Mouse (Mus musculus): ENCODE data around the gene 3110082I17Rik.
"Not testable (repeated sequence)": the region's sequence is repeated elsewhere in the genome, so short reads cannot be mapped to it uniquely, and the experiment has no call there.

Gene 3110082I17Rik

DNA sequence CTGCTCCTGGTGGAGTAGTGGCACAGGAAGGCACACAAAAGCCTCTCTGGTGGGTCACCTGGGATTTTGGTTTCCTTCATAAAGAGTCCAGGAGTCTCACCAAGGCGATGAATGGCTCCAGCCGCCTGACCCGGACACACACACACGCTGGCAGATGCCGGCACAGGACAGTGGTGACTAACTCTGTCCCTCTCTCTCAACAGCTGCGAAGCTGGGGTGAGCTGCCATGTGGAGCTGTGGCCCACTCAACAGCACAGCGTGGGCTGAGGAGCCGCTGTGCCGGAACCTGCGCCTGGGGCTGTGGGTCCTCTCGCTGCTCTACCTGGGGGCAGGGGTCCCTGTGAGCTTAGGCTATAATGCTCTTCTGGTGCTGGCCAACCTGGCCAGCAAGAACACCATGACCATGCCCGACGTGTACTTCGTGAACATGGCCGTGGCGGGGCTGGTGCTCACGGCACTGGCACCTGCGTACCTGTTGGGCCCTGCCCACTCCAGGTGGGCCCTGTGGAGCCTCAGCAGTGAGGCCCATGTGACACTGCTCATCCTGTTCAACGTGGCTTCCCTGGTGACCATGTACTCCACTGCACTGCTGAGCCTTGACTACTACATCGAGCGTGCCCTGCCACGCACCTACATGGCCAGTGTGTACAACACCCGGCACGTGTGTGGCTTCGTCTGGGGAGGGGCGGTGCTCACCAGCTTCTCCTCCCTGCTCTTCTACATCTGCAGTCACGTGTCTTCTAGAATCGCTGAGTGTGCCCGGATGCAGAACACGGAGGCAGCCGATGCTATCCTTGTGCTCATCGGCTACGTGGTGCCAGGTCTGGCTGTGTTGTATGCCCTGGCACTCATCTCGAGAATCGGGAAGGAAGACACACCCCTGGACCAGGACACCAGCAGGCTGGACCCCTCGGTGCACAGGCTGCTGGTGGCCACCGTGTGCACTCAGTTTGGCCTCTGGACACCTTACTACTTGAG lies 67.8 kb downstream of the 3110082I17Rik start:
- no peak for DNase-seq

DNA sequence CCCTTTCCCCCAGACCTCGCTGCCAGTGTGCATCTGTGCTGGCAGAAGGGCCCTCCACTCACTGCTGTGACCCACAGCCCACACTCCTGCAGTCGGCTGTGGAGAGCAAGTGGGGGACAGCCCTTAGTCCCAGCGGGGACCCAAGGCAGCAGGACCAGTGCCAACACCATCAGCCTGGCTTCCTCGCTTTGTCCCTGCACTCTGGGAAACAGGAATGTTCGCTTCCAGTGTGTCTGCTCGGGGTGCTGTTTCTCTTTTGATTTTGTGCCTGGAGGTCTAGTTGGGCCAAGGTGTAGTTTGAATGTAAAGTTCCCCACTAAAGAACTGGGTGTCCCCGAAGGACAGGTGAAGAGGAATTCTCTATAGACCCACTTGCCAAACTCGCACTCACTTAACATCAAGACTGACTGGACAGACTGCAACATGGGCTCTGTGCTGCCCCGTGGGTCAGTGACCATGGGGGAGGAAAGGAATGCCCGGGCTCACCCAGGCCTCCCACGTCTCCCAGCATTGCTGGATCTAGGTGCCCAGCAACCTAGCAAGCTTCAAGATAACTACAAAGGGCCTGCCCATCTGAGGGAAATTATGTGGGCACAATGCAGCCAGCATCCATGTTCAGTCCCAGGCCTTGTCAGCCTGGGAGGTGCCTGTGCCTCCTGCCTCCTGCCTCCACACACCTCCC lies 68.9 kb downstream of the 3110082I17Rik start:
- no peak for DNase-seq

DNA sequence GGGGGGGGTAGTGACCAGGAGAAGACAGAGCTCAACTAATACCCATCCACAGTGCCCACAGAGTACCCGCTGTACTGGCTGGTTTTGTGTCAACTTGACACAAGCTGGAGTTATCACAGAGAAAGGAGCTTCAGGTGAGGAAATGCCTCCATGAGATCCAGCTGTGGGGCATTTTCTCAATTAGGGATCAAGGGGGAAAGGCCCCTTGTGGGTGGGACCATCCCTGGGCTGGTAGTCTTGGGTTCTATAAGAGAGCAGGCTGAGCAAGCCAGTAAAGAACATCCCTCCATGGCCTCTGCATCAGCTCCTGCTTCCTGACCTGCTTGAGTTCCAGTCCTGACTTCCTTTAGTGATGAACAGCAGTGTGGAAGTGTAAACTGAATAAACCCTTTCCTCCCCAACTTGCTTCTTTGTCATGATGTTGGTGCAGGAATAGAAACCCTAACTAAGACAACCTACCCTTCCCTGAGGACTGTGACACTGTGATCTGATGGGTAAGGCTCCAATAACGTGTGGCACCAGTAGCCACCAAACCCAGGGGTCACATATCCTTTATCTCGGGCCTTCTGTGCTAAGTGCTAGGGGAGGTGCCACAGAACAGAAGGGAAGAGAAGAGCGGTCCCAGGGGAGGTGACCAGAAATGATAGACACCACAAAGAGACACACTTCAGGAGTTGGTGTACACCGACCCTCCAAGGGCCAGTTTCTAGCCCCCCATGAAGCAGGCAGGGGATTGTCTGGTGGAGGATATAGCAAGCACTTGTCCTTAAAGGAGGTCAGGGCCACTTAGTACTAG lies 69.8 kb downstream of the 3110082I17Rik start:
- not testable (repeated sequence) for DNase-seq

DNA sequence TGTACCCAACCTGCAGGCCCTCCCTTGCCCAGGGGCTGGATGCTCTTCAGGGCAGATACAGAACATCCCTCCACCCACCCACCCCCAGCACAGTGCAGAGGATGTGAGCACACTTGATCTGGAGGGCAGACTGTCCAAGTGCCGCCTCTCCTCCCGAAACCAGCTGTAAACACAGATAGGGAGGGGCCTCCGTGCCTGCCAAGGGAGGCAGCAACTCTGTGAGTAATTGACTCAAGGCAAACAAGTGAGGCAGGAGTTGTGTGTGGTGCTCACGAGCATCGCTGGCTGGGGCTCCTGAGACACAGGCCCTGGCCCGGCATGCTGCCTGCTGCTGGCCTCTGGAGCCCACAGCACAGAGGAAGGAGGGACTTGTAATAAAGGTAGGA lies 70.7 kb downstream of the 3110082I17Rik start:
- peak; percentile 50 for DNase-seq

DNA sequence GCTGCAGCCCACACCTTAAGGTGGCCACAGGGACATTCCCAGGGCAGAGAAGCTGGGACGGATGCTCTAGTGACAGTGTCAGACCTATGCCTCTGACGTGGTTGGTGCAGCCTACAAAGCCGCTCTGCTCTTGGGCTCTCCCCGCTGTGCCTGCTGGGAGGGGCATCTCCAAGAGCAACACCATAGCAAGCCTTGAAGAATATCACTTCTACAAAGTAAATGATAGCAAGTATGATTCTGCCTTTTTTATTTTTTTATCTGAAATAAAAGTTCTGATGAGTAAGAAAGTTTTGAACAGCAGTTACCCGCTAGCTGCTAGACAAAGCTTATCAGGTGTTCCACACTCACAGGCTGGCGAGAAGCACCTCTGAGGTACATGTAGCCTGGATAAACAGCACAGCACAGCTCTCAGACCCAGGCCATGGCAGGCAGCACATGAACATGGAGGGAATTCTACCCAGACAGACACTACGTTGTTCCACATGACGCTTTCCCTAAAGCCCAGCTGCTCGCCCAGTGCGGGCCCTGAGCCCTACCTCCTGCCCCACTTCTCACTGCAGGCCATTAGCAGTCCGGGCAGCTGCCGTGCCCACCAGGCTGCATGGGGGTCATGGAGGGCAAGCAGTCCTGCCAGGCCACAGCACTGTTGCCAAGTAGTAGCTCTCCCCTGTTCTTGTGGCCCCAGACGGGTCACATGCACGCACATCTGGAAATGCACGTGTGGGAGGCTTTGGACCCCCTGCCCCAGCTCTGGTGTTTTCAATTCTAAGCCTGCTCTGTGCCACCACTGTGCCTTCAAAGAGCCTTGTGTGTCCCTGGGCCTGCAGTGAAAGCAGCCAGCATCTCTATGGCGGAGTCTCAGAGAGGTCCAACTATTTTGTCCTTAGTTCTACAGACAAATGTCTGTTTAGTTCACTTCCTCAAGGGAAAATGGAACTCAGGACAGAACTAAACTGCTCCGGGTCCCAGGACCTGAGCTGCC lies 71.3 kb downstream of the 3110082I17Rik start:
- no peak for DNase-seq

DNA sequence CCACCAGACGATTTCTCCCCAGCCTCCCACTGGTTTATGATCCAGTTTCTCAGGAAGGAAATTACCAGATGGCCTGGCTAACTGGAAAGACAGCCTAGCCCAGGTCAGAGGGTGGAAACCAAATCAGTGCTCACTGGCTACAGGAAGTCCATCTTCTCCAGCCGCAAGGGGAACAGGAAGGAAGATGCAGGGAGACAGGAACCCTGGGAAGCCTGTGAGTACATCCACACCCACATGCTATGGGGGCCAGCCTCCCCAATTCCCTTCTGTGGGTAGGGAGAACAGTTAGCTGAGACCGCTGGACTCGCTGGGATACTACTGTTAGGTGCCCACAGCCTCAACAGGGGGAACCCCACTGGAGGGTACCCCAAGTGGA lies 72.1 kb downstream of the 3110082I17Rik start:
- peak; percentile 54 for DNase-seq

DNA sequence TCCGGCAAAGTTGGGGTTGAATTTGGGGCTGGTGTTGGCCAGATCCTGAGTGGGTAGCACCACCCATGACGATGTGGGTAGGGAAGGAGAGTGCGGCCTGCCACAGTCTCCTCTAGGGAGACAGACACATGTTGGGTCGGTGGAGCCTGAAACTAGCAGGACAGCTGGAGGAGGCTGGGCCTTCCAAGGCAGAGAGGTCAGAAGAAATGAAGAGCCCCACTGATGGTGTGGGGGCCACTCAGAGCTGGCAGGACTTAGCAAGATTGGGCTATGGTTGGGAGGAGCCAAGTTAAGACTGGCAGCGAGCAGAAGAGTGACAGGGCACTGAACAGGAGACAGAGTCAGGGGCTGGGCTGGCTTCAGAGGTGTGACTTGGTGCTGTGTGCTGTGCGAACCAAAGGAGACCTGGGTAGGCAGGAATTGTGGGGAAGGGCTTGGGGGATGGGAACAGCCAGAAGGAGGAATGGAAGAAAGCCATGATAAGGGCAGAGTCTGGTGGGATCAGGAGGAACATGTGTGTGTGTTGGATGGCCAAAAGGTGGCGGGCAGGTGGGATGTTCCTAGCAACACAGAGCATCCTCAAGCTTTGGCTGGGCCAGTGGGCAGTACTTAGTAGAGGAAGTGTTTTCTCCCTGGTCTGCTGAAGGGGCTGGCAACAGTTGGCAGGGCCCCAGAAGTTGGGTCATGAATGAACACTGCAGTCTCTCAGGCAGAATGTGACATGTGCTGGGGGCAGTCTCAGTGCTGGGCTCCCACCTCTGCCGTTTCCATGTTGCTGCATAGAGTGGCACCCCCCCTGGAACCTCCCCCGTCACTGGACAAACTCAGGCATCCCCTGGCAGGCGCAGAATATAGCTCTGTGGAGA lies 72.8 kb downstream of the 3110082I17Rik start:
- no peak for DNase-seq

DNA sequence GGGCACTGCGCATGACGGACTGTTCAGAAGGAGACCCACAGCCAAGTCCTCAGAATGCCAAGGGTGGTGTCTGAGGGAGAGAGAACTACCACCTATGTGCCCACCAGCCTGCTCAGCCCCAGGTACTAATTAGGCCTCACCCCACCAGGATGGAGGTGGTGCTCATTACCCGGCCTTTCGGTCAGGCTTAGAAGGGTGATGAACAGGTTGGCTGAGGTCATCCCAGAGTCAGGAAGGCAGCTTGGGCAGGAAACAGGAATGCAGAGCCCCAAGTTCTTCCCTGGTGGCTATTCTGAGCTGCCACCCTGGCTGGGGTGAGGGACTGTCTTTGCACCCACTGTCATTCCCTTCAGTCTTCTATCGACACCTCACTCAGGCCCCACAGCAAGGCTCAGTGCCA lies 74.3 kb downstream of the 3110082I17Rik start:
- DNase-seq: no peak

DNA sequence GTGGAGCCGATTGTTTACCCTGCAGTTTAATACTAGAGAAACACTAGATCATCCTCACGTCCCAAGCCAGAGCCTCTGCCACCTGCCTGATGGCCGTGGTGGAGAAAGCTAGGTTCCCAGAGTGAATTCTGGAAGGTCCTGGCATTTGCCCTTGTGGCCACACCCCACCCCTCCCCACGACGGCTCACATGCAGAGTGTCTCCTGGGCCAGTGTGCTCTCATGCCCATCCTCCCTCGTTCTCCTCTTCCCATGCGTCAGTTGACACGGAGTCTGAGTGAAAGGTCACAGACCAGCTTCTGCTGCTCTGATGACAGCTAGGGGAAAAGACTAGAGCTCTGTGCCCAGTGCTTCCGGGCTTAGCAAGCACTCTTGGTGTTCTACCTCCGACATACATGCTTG lies 75.8 kb downstream of the 3110082I17Rik start:
- peak; percentile 73 for DNase-seq

DNA sequence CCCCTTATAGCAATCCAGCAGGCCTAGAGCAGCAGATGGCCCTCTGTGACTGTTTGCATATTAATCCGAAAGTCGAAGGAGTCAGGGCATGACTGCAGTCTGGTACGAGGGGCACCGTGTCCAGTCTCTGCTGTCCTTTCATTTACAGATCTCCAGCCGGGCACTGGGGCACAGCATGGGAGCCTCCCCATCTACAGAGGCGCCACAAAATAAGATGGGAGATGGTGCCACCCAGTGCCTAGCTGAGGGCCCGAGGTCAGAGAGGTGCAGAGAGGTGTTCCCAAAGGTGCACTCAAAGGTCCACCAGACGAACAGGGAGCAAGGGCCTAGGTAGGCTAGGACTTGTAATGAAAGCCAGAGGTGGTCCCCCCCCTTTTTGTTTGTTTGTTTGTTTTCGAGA lies 77.1 kb downstream of the 3110082I17Rik start:
- no peak for DNase-seq

DNA sequence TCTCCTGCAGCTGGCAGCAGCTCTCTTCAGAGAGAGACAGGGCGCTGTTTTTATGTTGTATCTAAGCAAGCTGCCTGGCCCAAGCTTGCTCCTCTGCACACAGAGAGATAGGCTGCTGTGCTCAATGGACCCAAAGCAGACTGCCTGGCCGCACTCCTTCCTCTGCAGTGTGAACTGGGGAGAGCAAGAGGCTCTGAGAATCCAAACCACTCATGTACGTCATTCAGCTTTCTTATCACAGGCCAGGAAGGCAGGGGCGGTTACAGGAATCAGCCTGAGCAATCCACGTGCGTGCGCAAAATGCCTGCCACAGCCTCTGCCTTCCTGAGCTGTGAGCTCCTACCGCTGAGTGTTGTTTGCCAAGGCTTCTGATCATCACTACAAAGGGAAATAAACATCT lies 77.6 kb downstream of the 3110082I17Rik start:
- DNase-seq: peak; percentile 72

DNA sequence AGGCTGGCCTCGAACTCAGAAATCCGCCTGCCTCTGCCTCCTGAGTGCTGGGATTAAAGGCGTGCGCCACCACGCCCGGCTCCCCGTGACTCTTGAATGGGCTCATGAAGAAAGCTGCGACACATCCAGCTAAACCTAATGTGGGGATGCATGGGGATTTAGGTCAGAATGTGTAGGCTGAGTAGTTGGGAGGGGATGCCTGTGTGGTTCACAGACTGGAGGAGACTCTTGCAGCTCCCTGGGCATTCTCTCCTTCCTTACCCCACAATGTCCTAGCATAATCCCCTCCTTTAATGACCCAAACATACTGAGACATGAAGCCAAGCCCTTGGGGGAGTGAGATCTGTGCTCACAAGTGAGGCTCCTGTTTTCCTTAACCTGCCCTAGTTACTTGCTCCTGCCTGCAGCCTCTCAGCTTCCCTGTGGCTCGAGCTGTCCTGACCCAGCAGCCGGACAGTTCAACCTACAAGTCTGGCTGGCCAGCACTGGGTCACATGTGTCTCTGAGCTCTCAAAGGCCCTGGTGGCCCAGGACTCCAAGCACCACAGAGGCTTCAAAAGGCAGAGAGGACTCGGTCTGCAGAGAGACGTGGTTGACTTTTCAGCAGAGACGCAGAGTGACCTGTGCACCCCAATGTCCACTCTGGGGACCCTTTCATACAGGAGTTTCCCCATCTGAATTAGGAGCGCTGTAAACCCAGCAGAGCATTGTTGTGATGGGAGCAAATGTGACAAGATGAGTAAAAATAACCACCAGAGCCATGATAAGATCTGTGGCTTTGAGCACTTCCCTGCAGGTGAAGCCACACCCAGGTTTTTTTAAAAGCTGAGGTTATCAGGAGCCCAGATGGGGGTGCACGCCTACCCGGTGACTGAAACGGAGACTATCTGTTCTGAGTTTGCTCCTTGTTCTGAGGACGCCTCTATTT lies 78.5 kb downstream of the 3110082I17Rik start:
- peak; percentile 56 for DNase-seq

DNA sequence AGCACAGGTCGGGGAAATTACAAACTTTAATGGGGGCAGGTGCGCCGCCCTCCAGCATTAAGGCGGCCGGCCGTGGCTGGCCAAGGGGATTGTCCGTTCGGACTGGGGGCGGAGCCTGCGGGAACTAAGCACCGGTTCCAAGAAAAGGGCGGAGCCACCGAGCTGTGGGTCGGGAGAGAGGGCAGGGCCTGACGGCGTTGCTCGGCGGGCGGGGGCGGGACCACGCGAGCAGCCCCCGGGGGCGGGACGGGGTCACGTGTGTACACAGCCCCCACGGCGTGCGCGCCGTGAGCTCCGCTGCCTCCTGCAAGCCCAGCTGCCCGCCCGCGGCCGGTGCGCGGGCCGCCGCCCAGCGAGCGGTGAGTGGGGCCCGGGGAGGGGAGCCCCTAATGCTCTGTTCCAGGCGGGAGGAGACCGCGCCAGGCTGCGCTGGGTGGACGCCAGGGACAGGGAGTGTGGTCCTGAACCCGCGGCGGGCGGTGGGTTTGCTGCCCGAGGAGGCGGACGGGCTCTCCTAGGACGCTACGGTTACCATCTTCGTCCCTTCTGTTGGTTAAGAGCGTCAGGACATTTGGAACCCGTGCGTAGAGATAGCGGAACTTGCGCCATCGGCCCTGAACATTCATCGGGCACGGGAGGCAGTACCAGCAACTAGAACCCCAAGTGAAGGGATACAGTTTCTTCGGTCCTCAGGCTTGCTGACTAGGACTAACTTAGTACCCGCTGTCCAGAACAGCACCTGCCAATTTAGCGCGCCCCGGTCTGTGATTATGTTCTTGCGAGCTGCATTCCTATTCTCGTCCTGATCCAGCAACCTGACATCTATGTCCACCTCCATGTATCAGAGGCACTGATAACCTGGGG lies 79.7 kb downstream of the 3110082I17Rik start:
- DNase-seq: peak; percentile 97

DNA sequence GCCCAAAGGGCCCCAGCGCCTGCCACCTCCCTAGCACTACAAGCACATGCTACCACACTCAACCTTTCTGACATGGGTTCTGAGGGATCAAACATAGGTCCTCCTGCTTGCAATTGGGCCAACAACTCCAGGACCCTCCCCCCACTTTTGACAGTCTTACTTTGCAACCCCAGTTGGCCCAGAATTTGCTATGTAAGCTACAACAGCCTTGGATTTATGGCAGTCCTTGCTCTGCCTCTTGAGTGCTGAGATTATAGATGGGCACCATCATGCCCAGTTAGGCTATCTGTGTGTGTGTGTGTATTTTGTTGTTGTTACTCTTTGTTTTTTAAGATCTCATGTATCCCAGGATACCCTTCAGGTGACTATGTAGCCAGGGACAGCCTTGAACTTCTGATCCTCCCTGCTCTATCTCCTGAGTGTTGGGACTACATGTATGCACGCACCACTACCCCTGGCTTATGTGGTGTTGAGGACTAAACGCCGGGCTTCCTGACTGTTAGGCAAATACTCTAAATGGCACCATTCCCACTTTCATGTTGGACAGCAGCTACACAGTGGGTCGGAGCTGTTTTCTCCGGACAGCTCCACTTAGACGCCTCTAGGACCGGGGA lies 80.4 kb downstream of the 3110082I17Rik start:
- no peak for DNase-seq

DNA sequence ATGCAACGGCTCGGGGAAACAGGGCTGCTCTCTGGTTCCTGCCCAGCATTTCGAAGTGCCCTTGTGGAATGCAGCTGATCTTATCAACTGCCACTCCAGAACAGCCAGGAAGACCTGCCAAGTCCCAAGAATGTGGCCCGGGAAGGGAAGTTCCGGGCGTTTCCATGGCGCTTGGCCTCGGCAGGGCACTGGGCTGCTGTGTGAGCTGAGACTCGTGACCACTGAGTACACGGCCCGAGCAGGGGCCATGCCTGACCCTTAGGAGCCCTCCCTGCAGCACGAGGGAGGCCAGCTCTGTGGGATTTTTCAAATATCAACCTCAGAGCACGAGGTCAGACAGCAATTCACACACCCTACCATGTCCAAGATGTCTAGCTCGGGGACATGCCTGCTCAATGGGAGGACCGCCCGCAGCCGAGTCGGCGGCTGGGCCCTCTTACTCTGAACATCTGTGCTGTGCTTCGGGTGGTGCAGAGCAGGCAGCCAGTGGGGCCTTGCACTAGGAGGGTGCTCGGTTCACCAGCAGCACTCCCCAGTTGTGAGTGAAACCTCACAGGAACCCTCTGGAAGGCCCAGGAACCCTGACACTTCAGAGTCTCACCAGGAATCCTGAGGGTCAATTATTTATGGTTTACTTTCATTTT lies 81.2 kb downstream of the 3110082I17Rik start:
- peak; percentile 97 for DNase-seq

DNA sequence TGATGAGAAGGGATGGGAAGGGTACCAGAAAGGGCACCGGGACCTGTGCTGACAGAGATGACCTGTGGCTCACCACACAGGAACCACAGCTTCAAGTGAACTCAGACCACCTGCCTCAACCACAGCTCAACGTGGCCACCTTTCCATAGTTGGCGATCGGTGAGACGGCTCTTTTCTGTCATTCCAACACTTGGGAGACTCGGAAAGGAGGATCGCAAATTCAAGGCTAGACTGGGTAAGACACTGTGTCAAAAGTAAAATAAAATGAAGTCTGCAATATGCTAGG lies 82.1 kb downstream of the 3110082I17Rik start:
- no peak for DNase-seq

DNA sequence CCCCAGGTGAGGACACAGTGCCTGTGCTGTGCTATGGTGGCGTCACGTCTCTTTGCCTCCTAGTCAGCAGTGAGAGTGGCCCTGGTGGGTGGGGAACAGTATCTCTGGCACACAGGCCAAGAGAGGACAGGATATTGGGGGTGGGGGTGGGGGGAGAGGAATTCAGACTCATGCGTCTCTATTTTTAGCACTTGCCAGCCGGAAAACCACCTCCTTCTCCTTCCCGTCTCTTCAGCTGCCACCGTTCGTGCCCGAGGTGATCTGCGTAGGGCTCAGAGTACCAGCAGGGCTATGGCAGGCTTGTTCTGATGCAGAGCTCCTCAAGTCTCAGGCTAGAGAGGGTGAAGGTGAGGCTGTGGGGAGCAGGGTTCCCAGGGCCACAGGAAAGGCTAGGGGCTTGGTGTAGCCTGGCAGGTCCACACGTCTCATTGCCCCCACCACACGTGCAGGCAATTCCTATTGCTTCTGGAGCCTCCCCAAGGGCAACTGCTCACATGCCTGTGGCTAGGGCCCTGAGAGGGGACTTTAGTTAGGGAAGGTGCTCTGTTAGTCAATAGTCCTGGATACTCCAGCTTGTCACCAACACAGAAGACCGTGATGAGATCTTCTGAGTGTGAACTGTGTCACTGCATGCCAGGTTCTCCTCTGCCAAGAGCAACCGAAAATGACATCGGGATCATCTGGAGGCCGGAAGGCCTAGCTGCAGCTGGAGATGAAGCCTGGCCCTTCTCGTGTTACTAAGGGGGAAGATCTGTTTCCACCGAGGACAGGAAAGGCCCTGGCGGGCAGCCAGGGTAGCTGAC lies 82.7 kb downstream of the 3110082I17Rik start, which contains the start of gene Gpr146:
TSS of gene Gpr146 (plus strand) at position 230 of the 803 bp plus-strand sequence.
- peak; percentile 85 for DNase-seq

All from kidney, adult 11 months (tissue).